Mouse (Mus musculus): ENCODE results near the gene Metap1d. TPM values are rescaled to one million over a fixed set of nuclear protein-coding genes. Genes with fewer than 3 reads are reported as not detected.

Metap1d gene
- polyA plus RNA-seq, 1 experiment, result 7.3 TPM

DNA sequence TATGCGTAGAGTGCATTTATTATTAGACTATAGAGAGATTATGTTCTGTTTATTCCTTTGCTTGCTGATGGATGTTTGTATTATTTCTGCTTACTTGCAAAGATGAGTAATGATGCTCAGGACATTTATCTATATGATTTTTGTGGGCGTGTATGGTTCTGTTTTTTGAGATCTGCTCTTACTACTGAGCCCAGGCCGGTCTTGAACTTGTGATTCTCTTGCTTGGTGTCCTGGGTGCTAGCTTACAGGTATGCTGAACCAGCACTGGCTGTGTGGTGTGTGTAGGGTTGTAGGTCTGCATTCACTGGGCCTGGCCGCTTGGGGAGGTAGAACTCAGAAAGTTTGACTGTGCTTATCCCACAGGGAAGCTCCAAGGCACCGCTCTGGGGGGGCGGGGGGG lies 8.1 kb downstream of the Metap1d start:
- Histone ChIP-seq H3K79me2 (ENCODE audit: control insufficient read depth, insufficient read depth) (no peaks in the 10 kb centered on the region), H3ac (ENCODE audit: control insufficient read depth, insufficient read length) (no peak overlapping the region), H3K4me2 (ENCODE audit: low read depth) (no peak overlapping the region), H3K27me3 (ENCODE audit: control insufficient read depth, insufficient read depth, insufficient read length) (no peaks in the 10 kb centered on the region), H3K4me3 (no peak overlapping the region), H3K36me3 (ENCODE audit: control insufficient read depth, insufficient read depth) (no peaks in the 10 kb centered on the region)
- TF ChIP-seq SRF (IDR thresholded peaks at IDR 0.05; ENCODE audit: control insufficient read depth, insufficient read length, low read depth), result no peak
- no peak for TF ChIP-seq MYOG (IDR thresholded peaks at IDR 0.05; ENCODE audit: control insufficient read depth in 1 of 3, insufficient read depth in 1 of 3, insufficient read length in 2 of 3, low read depth in 2 of 3)
- TF ChIP-seq TCF12 (IDR thresholded peaks at IDR 0.05; ENCODE audit: insufficient read depth, poor library complexity, severe bottlenecking), result no peak
- TF ChIP-seq REST (IDR thresholded peaks at IDR 0.05; ENCODE audit: insufficient read depth, insufficient read length), result no peak
- TF ChIP-seq USF1 (IDR thresholded peaks at IDR 0.05; ENCODE audit: low read depth), result no peak
- TF ChIP-seq E2F4 (IDR thresholded peaks at IDR 0.05; ENCODE audit: insufficient read depth), result no peak
- TF ChIP-seq POLR2AphosphoS2 (IDR thresholded peaks at IDR 0.05; ENCODE audit: insufficient read length, low read depth), result no peak
- no peak for TF ChIP-seq TCF3 (IDR thresholded peaks at IDR 0.05; ENCODE audit: insufficient read length, low read depth)
- TF ChIP-seq MAX (IDR thresholded peaks at IDR 0.05; ENCODE audit: low read depth), result no peak
- TF ChIP-seq MYOD1 (IDR thresholded peaks at IDR 0.05; ENCODE audit: control insufficient read depth in 1 of 3, insufficient read length in 2 of 3, low read depth in 2 of 3), result no peak
- no peak for TF ChIP-seq CEBPB (IDR thresholded peaks at IDR 0.05; ENCODE audit: insufficient read depth, poor library complexity, severe bottlenecking)
- no peak for TF ChIP-seq POLR2A (IDR thresholded peaks at IDR 0.05; ENCODE audit: insufficient read length, low read depth)

DNA sequence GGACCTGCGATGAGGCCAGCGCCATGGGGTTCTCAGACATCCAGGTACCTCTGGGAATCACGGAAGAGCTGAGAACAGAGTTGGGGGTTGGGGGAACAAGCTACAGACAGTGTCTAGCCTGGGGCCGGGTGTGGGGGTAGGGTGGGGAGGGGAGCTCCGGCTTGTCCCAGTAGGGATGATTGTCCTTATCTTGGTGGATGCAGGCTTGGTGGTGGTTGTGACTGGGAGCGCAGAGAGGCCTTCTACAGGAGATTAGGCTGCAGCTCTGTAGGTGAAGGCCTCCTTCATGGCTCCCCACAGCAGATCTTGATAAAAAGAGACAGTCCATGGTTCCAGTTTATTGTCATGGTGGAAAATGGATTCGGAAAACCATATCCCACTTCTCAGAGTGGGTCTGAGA lies 8.5 kb downstream of the Metap1d start:
- Histone ChIP-seq H3ac (ENCODE audit: control insufficient read depth, insufficient read length) (no peak overlapping the region), H3K36me3 (ENCODE audit: control insufficient read depth, insufficient read depth) (no peaks in the 10 kb centered on the region), H3K4me3 (no peak overlapping the region), H3K79me2 (ENCODE audit: control insufficient read depth, insufficient read depth) (no peaks in the 10 kb centered on the region), H3K4me2 (ENCODE audit: low read depth) (no peak overlapping the region), H3K27me3 (ENCODE audit: control insufficient read depth, insufficient read depth, insufficient read length) (no peaks in the 10 kb centered on the region)
- no peak for TF ChIP-seq E2F4 (IDR thresholded peaks at IDR 0.05; ENCODE audit: insufficient read depth)
- no peak for TF ChIP-seq MAX (IDR thresholded peaks at IDR 0.05; ENCODE audit: low read depth)
- TF ChIP-seq POLR2A (IDR thresholded peaks at IDR 0.05; ENCODE audit: insufficient read length, low read depth), result no peak
- TF ChIP-seq MYOG (IDR thresholded peaks at IDR 0.05; ENCODE audit: control insufficient read depth in 1 of 3, insufficient read depth in 1 of 3, insufficient read length in 2 of 3, low read depth in 2 of 3), result no peak
- TF ChIP-seq TCF12 (IDR thresholded peaks at IDR 0.05; ENCODE audit: insufficient read depth, poor library complexity, severe bottlenecking), result no peak
- no peak for TF ChIP-seq MYOD1 (IDR thresholded peaks at IDR 0.05; ENCODE audit: control insufficient read depth in 1 of 3, insufficient read length in 2 of 3, low read depth in 2 of 3)
- TF ChIP-seq SRF (IDR thresholded peaks at IDR 0.05; ENCODE audit: control insufficient read depth, insufficient read length, low read depth), result no peak
- no peak for TF ChIP-seq TCF3 (IDR thresholded peaks at IDR 0.05; ENCODE audit: insufficient read length, low read depth)
- TF ChIP-seq REST (IDR thresholded peaks at IDR 0.05; ENCODE audit: insufficient read depth, insufficient read length), result no peak

DNA sequence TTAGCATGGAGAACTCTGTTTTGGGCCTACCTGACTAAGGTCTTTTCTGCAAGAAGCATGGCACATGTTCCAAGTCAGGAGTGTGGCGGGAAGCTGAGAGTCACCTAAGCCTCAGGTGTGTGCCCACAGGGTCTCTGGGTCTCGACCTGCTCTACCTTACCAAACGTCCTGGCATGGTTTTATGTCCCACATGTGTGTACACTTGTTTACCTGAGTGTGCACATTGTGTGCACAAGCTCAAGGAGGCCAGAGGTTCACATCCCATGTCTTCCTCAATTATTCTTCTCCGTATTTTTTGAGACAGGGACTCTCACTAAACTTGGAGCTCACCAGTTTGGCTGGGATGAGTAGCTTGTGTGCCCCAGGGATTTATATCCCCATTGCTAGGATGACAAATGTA lies 9.0 kb downstream of the Metap1d start:
- no peaks in the 10 kb centered on the region for H3K36me3 ChIP-seq (ENCODE audit: control insufficient read depth, insufficient read depth)
- no peaks in the 10 kb centered on the region for H3K79me2 ChIP-seq (ENCODE audit: control insufficient read depth, insufficient read depth)
- no peak overlapping the region for H3K4me3 ChIP-seq
- H3ac ChIP-seq (ENCODE audit: control insufficient read depth, insufficient read length), result no peak overlapping the region
- H3K4me2 ChIP-seq (ENCODE audit: low read depth), result no peak overlapping the region
- H3K27me3 ChIP-seq (ENCODE audit: control insufficient read depth, insufficient read depth, insufficient read length), result no peaks in the 10 kb centered on the region
- TF ChIP-seq MYOD1 (IDR thresholded peaks at IDR 0.05; ENCODE audit: control insufficient read depth in 1 of 3, insufficient read length in 2 of 3, low read depth in 2 of 3) (no peak), POLR2AphosphoS2 (IDR thresholded peaks at IDR 0.05; ENCODE audit: insufficient read length, low read depth) (no peak), MAX (IDR thresholded peaks at IDR 0.05; ENCODE audit: low read depth) (no peak), TCF12 (IDR thresholded peaks at IDR 0.05; ENCODE audit: insufficient read depth, poor library complexity, severe bottlenecking) (no peak), CEBPB (IDR thresholded peaks at IDR 0.05; ENCODE audit: insufficient read depth, poor library complexity, severe bottlenecking) (no peak), E2F4 (IDR thresholded peaks at IDR 0.05; ENCODE audit: insufficient read depth) (no peak), SRF (IDR thresholded peaks at IDR 0.05; ENCODE audit: control insufficient read depth, insufficient read length, low read depth) (no peak), USF1 (IDR thresholded peaks at IDR 0.05; ENCODE audit: low read depth) (no peak), MYOG (IDR thresholded peaks at IDR 0.05; ENCODE audit: control insufficient read depth in 1 of 3, insufficient read depth in 1 of 3, insufficient read length in 2 of 3, low read depth in 2 of 3) (no peak), POLR2A (IDR thresholded peaks at IDR 0.05; ENCODE audit: insufficient read length, low read depth) (no peak), REST (IDR thresholded peaks at IDR 0.05; ENCODE audit: insufficient read depth, insufficient read length) (no peak), TCF3 (IDR thresholded peaks at IDR 0.05; ENCODE audit: insufficient read length, low read depth) (no peak)

DNA sequence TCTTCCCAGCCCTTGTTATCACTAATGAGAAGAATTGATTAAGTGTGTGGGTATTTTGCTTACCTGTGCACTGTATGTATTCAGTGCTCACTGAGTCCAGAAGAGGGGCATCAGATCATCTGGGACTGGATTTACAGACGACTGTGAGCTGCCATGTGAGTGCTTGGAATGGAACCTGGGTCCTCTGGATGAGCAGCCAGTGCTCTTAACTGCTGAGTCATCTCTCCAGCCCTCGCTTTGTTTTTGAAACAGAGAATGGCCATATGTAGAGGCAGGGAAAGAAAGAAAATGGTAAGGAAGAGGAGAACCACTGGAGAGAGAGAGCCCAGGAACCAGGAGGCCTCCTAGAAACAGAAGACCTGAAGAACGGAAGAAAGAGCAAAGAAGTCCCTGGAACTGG lies 9.5 kb downstream of the Metap1d start:
- H3K4me3 ChIP-seq, result no peak overlapping the region
- no peak overlapping the region for H3K4me2 ChIP-seq (ENCODE audit: low read depth)
- no peak for TF ChIP-seq E2F4 (IDR thresholded peaks at IDR 0.05; ENCODE audit: insufficient read depth)
- TF ChIP-seq MYOG (IDR thresholded peaks at IDR 0.05; ENCODE audit: control insufficient read depth in 1 of 3, insufficient read depth in 1 of 3, insufficient read length in 2 of 3, low read depth in 2 of 3), result no peak
- no peak for TF ChIP-seq CEBPB (IDR thresholded peaks at IDR 0.05; ENCODE audit: insufficient read depth, poor library complexity, severe bottlenecking)
- TF ChIP-seq MYOD1 (IDR thresholded peaks at IDR 0.05; ENCODE audit: control insufficient read depth in 1 of 3, insufficient read length in 2 of 3, low read depth in 2 of 3), result no peak
- TF ChIP-seq SRF (IDR thresholded peaks at IDR 0.05; ENCODE audit: control insufficient read depth, insufficient read length, low read depth), result no peak
- TF ChIP-seq USF1 (IDR thresholded peaks at IDR 0.05; ENCODE audit: low read depth), result no peak
- TF ChIP-seq TCF12 (IDR thresholded peaks at IDR 0.05; ENCODE audit: insufficient read depth, poor library complexity, severe bottlenecking), result no peak
- no peak for TF ChIP-seq POLR2A (IDR thresholded peaks at IDR 0.05; ENCODE audit: insufficient read length, low read depth)
- no peak for TF ChIP-seq POLR2AphosphoS2 (IDR thresholded peaks at IDR 0.05; ENCODE audit: insufficient read length, low read depth)
- no peak overlapping the region for H3ac ChIP-seq (ENCODE audit: control insufficient read depth, insufficient read length)
- H3K36me3 ChIP-seq (ENCODE audit: control insufficient read depth, insufficient read depth), result no peaks in the 10 kb centered on the region
- no peaks in the 10 kb centered on the region for H3K79me2 ChIP-seq (ENCODE audit: control insufficient read depth, insufficient read depth)
- no peaks in the 10 kb centered on the region for H3K27me3 ChIP-seq (ENCODE audit: control insufficient read depth, insufficient read depth, insufficient read length)

Measured in myocyte (in vitro differentiated cells).